Mouse (Mus musculus) spleen, adult 2 months (tissue): ENCODE results near the gene App. TPM values are rescaled to one million over a fixed set of nuclear protein-coding genes. Genes with fewer than 3 reads are reported as not detected.

ENCODE experiments used
- DNase-seq, 2 experiments: peaks; one replicate each; pipeline versions ENCODE4 v3.0.0 to v3.0.0-alpha.2; 2012 to 2021; ENCODE audit warnings: low spot score in 2 of 2, low read depth in 1 of 2
- H3K27ac ChIP-seq: fragments of 200-500 bp; 2 replicates; pipeline ENCODE4 v1.5.1; 2012; ENCODE audit warnings: low read length, inconsistent platforms; ENCODE audit not compliant: insufficient read depth
- H3K27me3 ChIP-seq: fragments of 200-500 bp; 2 replicates; pipeline ENCODE4 v1.6.1; 2012; ENCODE audit warnings: mild to moderate bottlenecking, moderate library complexity, low read length, inconsistent platforms; ENCODE audit not compliant: control insufficient read depth, insufficient read depth
- H3K36me3 ChIP-seq: fragments of 200-500 bp; 2 replicates; pipeline ENCODE4 v1.6.1; 2012; ENCODE audit warnings: mild to moderate bottlenecking, low read length, inconsistent platforms; ENCODE audit not compliant: control insufficient read depth, insufficient read depth
- H3K4me1 ChIP-seq: fragments of 200-500 bp; 2 replicates; pipeline ENCODE4 v1.6.1; 2011; ENCODE audit warnings: inconsistent platforms; ENCODE audit not compliant: control insufficient read depth, insufficient read depth, insufficient read length
- H3K4me3 ChIP-seq: fragments of 200-500 bp; 2 replicates; pipeline ENCODE4 v1.5.1; 2011; ENCODE audit warnings: mild to moderate bottlenecking, inconsistent platforms; ENCODE audit not compliant: insufficient read depth, insufficient read length; ENCODE audit errors: extremely low read depth
- CTCF ChIP-seq: fragments of 200-500 bp; IDR thresholded peaks from 2 replicates; pipeline ENCODE4 v1.5.1; 2011; ENCODE audit warnings: mild to moderate bottlenecking, inconsistent platforms; ENCODE audit not compliant: insufficient read depth, insufficient read length, insufficient replicate concordance; ENCODE audit errors: extremely low read depth
- POLR2A ChIP-seq: fragments of 200-500 bp; IDR thresholded peaks from 2 replicates; pipeline ENCODE4 v1.6.1; 2011; ENCODE audit warnings: low read depth, low read length, inconsistent platforms
- WGBS: fragments of 180-500 bp; shearing (Covaris S2); methylation state at CpG from one replicate; pipeline ENCODE4 v1.1.7; 2018; 5-methylcytosine and 5-hydroxymethylcytosine counted together
- polyA plus RNA-seq: library from polyadenylated mRNA; depleted of rRNA; stranded (reverse); fragments of >200 nt; gene quantifications from 2 replicates; pipeline ENCODE4 v1.2.3, GENCODE M21; 2012

App gene
- polyA plus RNA-seq, 1 experiment = 80.0 TPM

GRCm38 (mm10) chr16:85101544-85101943, 72.0 kb downstream of the App start:
- Histone ChIP-seq H3K36me3 (no peaks in the 10 kb centered on the region), H3K4me3 (no peak overlapping the region), H3K27me3 (no peaks in the 10 kb centered on the region), H3K4me1 (no peaks in the 10 kb centered on the region), H3K27ac (no peak overlapping the region)
- WGBS = 95% methylated on average over 3 of the region's 3 CpGs
- no peak for TF ChIP-seq CTCF
- no peak for TF ChIP-seq POLR2A
- no peak for DNase-seq

- no peak for DNase-seq
- no peak for TF ChIP-seq CTCF
- TF ChIP-seq POLR2A = no peak
- H3K27ac ChIP-seq = no peak overlapping the region
- H3K36me3 ChIP-seq = no peaks in the 10 kb centered on the region
- no peaks in the 10 kb centered on the region for H3K4me1 ChIP-seq
- no peaks in the 10 kb centered on the region for H3K27me3 ChIP-seq
- no peak overlapping the region for H3K4me3 ChIP-seq
- WGBS = 77% methylated on average over 3 of the region's 3 CpGs
These were observed 72.8 kb downstream of the App start for GRCm38 (mm10) chr16:85100806-85101205.

- no peak for TF ChIP-seq CTCF
- no peak for TF ChIP-seq POLR2A
- 88% methylated on average over 7 of the region's 7 CpGs for WGBS
These were observed 74.1 kb downstream of the App start for GRCm38 (mm10) chr16:85099487-85099886.

GRCm38 (mm10) chr16:85099044-85099443, 74.5 kb downstream of the App start:
- H3K4me3 ChIP-seq = no peak overlapping the region
- no peak overlapping the region for H3K27ac ChIP-seq
- 85% methylated on average over 7 of the region's 7 CpGs for WGBS
- no peak for DNase-seq
- no peaks in the 10 kb centered on the region for H3K36me3 ChIP-seq
- H3K27me3 ChIP-seq = no peaks in the 10 kb centered on the region
- no peak for TF ChIP-seq CTCF
- no peak for TF ChIP-seq POLR2A
- no peaks in the 10 kb centered on the region for H3K4me1 ChIP-seq

More at GRCm38 (mm10) chr16:85099487-85099886, 74.1 kb downstream of the App start:
- DNase-seq = no peak
- no peaks in the 10 kb centered on the region for H3K36me3 ChIP-seq
- H3K27me3 ChIP-seq = no peaks in the 10 kb centered on the region
- H3K4me3 ChIP-seq = no peak overlapping the region
- no peaks in the 10 kb centered on the region for H3K4me1 ChIP-seq
- H3K27ac ChIP-seq = no peak overlapping the region

GRCm38 (mm10) chr16:85096396-85096795, 77.2 kb downstream of the App start:
- H3K36me3 ChIP-seq = no peaks in the 10 kb centered on the region
- no peaks in the 10 kb centered on the region for H3K27me3 ChIP-seq
- WGBS = 90% methylated on average over 6 of the region's 6 CpGs
- no peak for TF ChIP-seq CTCF
- no peak for TF ChIP-seq POLR2A
- no peak for DNase-seq
- no peak overlapping the region for H3K27ac ChIP-seq
- H3K4me1 ChIP-seq = no peaks in the 10 kb centered on the region
- no peak overlapping the region for H3K4me3 ChIP-seq

- H3K4me1 ChIP-seq = no peaks in the 10 kb centered on the region
- no peak for TF ChIP-seq POLR2A
- no peak for TF ChIP-seq CTCF
- H3K27me3 ChIP-seq = no peaks in the 10 kb centered on the region
- H3K27ac ChIP-seq = no peak overlapping the region
- whole genome bisulfite sequencing = 87% methylated on average over 2 of the region's 2 CpGs
- no peak overlapping the region for H3K4me3 ChIP-seq
- no peak for DNase-seq
- no peaks in the 10 kb centered on the region for H3K36me3 ChIP-seq
These were observed 77.6 kb downstream of the App start for GRCm38 (mm10) chr16:85095923-85096322.

GRCm38 (mm10) chr16:85092644-85093091, 80.9 kb downstream of the App start:
- WGBS = 86% methylated on average over 9 of the region's 9 CpGs
- Histone ChIP-seq H3K4me3 (no peak overlapping the region), H3K4me1 (no peaks in the 10 kb centered on the region), H3K27me3 (no peaks in the 10 kb centered on the region), H3K27ac (no peak overlapping the region), H3K36me3 (no peaks in the 10 kb centered on the region)
- DNase-seq = no peak
- TF ChIP-seq CTCF (no peak), POLR2A (no peak)

- no peak for DNase-seq
- no peak overlapping the region for H3K27ac ChIP-seq
- no peak overlapping the region for H3K4me3 ChIP-seq
- WGBS = 92% methylated on average over 1 of the region's 1 CpGs
- no peaks in the 10 kb centered on the region for H3K4me1 ChIP-seq
- no peaks in the 10 kb centered on the region for H3K36me3 ChIP-seq
- no peaks in the 10 kb centered on the region for H3K27me3 ChIP-seq
- TF ChIP-seq POLR2A (no peak), CTCF (no peak)
These were observed 81.4 kb downstream of the App start for GRCm38 (mm10) chr16:85092183-85092582.
